ENCODE assay signal across 16 mouse cellular contexts in genomic region chr6:108277622-108278396, GRCm38 (mm10).
A peak's percentile ranks its signal among the peaks of the same experiment; 100 is the strongest.
DNase-seq lines count a peak whose midpoint lies in the region; ATAC-seq lines count a peak whose summit lies in the region.
"Had no signal": no experiment of that assay in that cellular context is flagged by ENCODE, and none has a peak within 500 bp of the region (broad histone marks: within the 10 kb centered on the region; RNA-seq: fewer than 3 reads in every experiment).

No protein-coding gene starts in this region.

- WGBS in kidney, embryonic 16.5 days, result 72% methylated on average over 12 of the region's 12 CpGs

- H3K4me2 ChIP-seq in kidney, embryonic 16.5 days (replicated peaks; ENCODE audit: low read depth, low read length), result no peak overlapping the region
- H3K4me2 ChIP-seq: forebrain, embryonic 15.5 days; hindbrain, embryonic 14.5 days; limb, embryonic 12.5 days; neural tube, embryonic 12.5 days; stomach, embryonic 15.5 days had no signal

- no peak overlapping the region for H3K9ac ChIP-seq in kidney, embryonic 16.5 days (replicated peaks; ENCODE audit: low read length)
- H3K9ac ChIP-seq: forebrain, embryonic 15.5 days; hindbrain, embryonic 14.5 days; limb, embryonic 12.5 days; neural tube, embryonic 12.5 days; stomach, embryonic 15.5 days had no signal

- H3K4me3 ChIP-seq in kidney, embryonic 16.5 days (ENCODE audit: low read length), result no peak overlapping the region
- H3K4me3 ChIP-seq: embryonic facial prominence, embryonic 10.5 days; forebrain, embryonic 15.5 days; limb, embryonic 12.5 days; neural tube, embryonic 12.5 days; stomach, embryonic 15.5 days had no signal

- H3K4me1 ChIP-seq in kidney, embryonic 16.5 days (ENCODE audit: insufficient read depth, low read length), result peaks cover 37% of the 10 kb centered on the region
- H3K4me1 ChIP-seq: neural tube, embryonic 12.5 days had no signal

- peak; percentile 57 for DNase-seq in heart, adult 18-20 months
- DNase-seq in heart, postnatal 25 days (ENCODE audit: low spot score), result no peak
- DNase-seq in kidney, postnatal 10 days, result no peak
- peak; percentile 7 for DNase-seq in adipocyte (ENCODE audit: low spot score)
- peak; percentile 67 for DNase-seq in heart, postnatal 4 days
- no peak for DNase-seq in left cerebral cortex, adult 8-10 months (ENCODE audit: low spot score in 2 of 2)
- DNase-seq in MN1 (ENCODE audit: low spot score), result no peak
- DNase-seq: adrenal gland, postnatal 25 days; cerebellum, adult 2 months had no signal

- ATAC-seq in kidney, embryonic 16.5 days (ENCODE audit: low FRiP score, low TSS enrichment), result peak; percentile 70; the same call in 1 of the 2 replicates
- ATAC-seq: forebrain, embryonic 15.5 days had no signal

- H3K27me3 ChIP-seq in kidney, embryonic 16.5 days (ENCODE audit: insufficient read depth, low read length), result no peaks in the 10 kb centered on the region
- H3K27me3 ChIP-seq: forebrain, embryonic 15.5 days; limb, embryonic 12.5 days; neural tube, embryonic 12.5 days; stomach, embryonic 15.5 days had no signal

- H3K9me3 ChIP-seq in kidney, embryonic 16.5 days (ENCODE audit: low read length), result no peaks in the 10 kb centered on the region
- H3K9me3 ChIP-seq: embryonic facial prominence, embryonic 10.5 days; forebrain, embryonic 15.5 days; limb, embryonic 12.5 days; neural tube, embryonic 12.5 days; stomach, embryonic 15.5 days had no signal

- no peaks in the 10 kb centered on the region for H3K36me3 ChIP-seq in kidney, embryonic 16.5 days (ENCODE audit: insufficient read depth, low read length)
- H3K36me3 ChIP-seq: forebrain, embryonic 15.5 days; limb, embryonic 12.5 days; neural tube, embryonic 12.5 days; stomach, embryonic 15.5 days had no signal

- intact Hi-C loops in heart, postnatal 25 days (cut with DNase I), result no loop called here

- H3K27ac ChIP-seq in kidney, embryonic 16.5 days (ENCODE audit: low read length), result peak overlapping the region; percentile 3; the same call in 1 of the 2 replicates
- H3K27ac ChIP-seq: embryonic facial prominence, embryonic 10.5 days; forebrain, embryonic 15.5 days; hindbrain, embryonic 14.5 days; limb, embryonic 12.5 days; neural tube, embryonic 12.5 days; stomach, embryonic 15.5 days had no signal

Comparison
In these comparisons a context has a peak if more than half of its experiments do, and no peak if none do; other contexts are left out.
1. DNase-seq: peak in heart, adult 18-20 months (2 of 2), adipocyte (single experiment) and heart, postnatal 4 days (single experiment); none in heart, postnatal 25 days (single experiment), kidney, postnatal 10 days (single experiment), left cerebral cortex, adult 8-10 months (0 of 2) and MN1 (single experiment).